Mouse (Mus musculus) right cerebral cortex, postnatal 10 days (tissue): Measurements from ENCODE around the gene Col5a1.
A peak's percentile ranks its signal among the peaks of the same experiment; 100 is the strongest.

ENCODE experiments used
- DNase-seq, 2 experiments: peaks; one replicate each; pipeline ENCODE4 v3.0.0; 2021; ENCODE audit warnings: low spot score in 2 of 2

The Col5a1 gene

DNA sequence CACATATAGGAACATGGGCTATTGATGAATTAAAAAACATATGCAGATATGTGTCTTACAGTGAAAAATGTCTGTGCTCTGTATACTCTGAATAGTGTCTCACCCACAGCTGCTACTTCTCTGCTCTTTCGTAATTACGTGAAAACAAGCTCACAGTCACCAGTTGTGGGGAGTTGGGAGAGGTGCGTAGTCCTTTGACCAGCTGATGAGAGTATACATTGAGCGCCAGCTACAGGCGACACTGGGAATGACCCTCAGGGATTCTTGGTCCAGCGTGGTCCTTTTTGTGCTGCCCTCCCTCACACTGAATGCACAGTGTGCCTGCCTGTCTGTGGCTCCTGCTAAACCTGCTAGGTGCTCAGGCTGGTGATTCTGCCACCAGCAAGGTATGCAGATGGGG lies 82.9 kb downstream of the Col5a1 start:
- peak in 1 of 2 experiments; percentile 57 for DNase-seq

DNA sequence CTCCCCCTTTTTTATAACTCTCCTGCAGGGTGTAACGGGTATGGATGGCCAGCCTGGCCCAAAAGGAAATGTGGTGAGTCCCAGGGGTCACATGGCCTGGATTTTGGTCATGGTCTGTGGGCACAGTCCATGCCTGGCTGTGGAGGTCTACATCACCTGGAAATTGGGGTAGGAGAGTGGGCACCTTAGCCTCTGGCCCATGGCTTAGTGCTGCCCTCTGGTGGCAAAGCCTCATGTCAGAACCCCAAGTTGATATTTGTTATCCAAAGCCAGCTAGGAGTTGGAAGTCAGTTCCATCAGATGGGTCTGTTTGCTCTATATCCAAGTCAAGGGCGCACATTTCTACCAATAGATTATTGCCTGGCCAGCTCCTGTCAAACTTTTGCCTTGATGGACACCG lies 87.6 kb downstream of the Col5a1 start:
- DNase-seq = peak in 1 of 2 experiments; percentile 69

DNA sequence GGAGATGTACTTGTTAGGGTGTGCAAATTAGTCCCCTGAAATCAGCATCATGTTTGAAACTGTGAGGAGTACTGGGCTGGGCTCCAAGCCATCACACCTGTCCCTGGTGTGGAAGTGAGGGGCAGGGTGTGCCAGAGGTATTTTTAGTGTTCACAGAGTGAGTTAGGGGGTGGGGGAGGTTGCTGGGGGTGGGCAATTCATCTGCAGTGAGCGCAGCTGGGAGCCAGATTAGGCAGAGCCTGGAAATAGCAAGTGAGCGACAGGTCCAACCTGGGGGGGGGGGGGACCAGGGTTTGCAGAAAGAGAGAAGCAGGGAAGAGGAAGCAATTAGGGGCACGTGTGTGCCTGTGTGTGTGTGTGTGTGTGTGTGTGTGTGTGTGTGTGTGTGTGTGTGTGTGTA lies 89.6 kb downstream of the Col5a1 start:
- DNase-seq = peak; percentile 46 to 53

DNA sequence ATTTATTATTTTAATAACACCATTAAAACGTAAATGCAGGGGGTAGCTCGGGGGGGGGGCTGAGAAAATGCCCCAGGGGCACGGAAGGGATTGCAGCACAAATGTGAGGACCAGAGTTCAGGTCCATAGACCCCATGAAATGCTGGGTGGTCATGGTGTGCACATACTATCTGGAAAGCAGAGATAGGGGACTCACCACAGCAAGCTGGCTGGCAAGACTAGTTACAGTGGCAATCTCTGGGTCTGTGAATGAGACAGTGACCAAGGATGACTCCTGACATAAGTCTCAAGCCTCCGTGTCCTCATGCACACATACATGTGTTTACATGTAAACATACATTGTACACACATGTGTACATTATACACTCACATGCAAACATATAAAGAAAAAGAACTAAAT lies 90.3 kb downstream of the Col5a1 start:
- DNase-seq = no peak

DNA sequence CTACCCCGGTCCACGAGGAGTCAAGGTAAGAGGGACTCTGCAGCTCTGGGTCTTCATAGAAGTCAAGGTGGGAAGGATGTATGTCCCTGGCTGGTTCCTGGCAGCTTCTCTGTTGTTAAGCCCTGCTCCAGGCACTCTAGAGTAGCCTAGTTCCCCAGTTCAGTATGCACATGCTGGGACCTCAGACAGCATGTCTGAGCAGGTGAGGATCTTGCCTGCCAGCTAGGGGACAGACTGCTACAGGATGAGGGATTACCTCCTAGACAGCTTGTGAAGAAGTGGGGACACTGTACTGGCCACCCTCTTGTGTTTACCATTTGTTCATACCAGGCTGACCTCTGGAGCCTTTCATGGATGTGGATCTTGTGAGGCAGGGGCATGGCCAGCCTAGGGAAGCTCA lies 94.8 kb downstream of the Col5a1 start:
- no peak for DNase-seq

DNA sequence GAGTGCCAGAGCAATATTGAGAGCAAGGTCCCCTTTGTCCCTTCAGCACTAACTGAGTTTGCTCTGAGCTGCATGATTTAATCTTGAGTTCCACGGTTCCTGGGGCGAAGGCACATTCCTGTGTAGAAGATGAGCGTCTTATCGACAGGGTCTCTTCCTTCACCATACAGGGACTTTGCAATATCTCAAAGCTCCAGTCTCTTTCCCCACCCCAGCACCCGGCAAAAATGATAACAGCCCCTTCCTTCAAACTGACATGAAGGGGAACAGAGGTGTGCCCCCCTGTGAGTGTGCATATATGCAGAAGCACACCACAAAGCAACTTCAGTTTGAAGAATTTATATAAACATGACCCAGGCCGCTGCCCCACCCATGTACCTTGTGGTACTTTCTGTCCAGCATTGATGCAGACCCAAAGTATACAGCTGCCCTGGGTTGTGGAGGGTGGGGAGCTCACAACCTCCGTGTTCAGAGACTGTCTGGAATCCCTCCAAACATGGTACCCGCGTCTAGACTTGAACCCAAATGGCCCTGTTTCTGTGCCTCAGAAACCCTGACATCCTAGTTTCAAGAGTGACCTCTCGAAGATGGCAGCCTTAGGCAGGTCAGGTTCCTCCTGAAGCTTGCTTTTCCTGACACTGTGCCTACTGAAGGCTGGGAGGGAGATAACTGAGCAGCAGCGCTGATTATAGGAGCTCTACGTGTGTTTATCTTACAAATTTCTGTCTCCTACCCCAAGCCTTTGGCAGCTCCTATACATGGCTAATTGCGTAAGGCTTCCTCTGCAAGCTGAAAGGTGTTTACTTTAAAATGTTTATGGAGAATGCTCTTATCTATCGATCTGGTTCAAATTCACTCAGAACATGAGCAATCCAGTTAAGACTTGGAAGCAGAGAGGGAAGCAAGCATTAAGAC lies 95.7 kb downstream of the Col5a1 start:
- DNase-seq = no peak

DNA sequence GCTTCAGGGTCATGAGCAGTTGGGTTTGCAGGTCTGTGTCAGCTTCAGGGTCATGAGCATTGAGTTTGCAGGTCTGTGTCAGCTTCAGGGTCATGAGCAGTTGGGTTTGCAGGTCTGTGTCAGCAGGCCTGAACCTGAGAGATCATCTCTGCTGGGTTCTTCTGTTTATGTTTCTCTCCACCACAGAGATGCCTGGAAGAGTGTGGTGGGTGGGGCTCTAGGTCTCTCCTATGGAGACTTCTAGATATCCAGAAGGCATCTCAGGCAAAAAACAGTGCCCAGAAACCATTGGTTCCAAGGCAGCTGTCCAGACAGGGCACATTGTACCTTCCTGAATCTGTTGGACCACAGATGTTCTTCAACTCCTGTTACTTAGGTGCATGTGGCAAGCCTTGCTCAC lies 96.9 kb downstream of the Col5a1 start:
- DNase-seq = no peak

DNA sequence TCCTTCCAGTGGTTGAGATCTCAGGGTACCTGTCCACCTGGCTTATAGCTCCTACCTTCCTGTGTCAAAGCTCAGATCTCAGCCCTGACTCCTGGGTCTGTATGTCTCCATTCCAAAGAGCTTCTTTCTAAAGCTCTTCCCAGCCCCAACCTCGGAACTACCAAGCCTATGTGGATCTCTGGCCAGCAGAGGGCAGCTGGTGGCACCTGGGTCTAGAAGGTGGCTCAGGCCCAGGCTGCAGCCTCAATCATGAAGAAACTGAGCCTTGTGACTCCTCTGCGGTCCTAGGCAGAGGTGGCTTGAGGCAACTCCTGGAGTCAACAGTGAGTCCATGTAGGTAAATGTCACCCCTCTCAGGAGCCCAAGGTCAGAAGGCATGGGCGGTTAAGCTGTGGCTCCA lies 97.7 kb downstream of the Col5a1 start:
- DNase-seq = peak in 1 of 2 experiments; percentile 50

DNA sequence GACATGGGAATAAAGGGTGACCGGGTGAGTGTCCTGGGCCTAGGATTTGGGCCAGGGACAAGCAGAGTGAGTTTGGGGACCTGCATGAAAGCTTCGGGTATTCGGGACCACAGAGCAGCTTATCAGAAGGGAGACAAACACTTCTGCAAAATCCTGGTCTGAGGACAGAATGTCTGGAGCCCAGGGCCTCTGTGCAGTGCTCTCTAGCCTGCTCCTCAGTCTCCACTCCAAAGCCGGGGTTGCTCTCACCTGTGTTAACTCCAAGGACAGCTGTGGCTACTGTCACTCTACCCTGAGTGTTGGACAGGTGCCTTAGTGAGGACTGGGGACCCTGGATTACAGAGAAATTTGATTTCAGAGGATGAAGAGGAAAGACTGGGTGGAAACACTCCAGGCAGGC lies 100.5 kb downstream of the Col5a1 start:
- DNase-seq = no peak

DNA sequence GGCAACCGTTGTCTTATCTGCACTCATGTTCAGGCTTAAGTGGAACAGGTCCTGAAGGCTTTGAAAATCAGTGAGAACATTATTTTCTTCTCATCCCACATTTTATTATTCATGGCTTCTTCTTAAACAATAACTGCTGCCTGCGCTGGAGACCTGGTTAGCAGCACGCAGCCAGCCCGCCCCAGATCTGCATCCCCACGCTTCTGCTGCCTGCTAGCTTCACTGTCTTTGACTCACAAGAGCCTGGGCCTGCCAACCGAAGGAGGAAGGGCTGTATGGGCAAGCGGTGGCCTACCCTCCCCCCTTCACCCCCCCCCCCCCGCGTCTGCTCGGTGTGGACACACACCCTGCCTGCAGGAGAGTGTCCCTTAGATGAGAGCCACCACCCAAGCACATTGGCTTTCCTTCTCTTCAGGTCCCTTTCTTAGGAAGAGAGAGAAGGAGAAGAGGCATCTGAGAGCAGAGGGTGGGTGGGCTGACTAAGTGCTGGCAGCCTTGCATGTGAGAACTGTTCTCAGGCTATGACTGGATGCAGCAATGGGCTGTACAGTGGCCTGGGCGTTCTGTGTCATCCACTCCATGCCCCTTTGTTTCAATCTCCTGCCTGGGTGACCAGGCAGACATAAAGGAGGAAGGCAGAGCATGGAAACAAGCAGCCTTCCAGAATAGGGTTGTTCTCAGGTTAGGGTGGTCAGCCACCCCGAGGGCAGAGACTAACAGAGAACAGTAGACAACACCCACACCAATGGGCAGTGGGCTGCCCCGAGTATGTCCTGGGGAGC lies 104.4 kb downstream of the Col5a1 start:
- DNase-seq = no peak

DNA sequence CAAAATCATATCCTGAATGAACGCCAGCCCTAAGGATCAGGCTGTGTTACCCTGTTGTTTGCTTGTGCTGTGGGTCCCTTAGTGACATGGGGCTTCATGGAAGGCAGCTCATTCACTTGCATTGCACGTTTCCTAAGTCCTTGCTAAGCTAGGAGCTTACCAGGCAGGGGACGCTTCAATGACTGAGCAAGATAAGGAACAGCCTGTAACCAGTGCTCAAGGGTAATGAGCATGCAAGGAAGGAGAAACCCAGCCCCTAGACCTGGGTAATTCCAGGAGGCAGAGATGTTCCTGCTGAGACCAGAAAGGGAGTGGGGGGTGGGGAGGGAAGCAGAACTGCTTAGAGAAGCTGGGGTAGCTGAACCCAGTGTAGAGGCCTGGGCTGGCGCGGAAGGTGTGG lies 107.2 kb downstream of the Col5a1 start:
- DNase-seq = no peak

DNA sequence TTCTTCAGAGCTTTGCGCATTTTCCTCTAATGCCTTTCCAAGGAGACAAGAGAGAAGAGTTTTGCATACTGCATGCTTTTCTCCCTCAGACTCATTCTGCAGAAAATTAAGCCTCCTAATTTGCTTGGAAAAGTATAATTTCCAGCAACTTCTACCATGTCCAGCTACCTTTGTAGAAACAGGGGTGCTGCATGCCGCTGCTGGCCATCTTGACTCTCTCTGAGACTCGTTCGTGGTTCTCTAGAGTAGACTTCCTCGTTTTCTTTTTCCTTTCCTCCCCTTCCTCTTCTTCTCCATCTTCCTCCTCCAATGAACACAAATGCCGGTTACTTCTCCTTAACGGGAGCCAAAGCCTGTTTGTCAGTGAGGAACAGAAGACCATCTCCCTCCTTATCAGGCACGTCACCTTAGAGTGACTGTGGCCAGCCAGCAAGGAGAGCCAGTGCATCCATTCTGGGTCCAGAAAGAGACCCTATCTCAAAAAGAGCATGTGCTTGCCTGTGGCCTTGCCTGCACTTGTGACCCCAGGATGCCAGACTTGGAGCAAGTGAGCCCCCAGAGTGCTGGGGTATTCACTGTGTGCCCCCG lies 113.9 kb downstream of the Col5a1 start:
- DNase-seq = no peak

DNA sequence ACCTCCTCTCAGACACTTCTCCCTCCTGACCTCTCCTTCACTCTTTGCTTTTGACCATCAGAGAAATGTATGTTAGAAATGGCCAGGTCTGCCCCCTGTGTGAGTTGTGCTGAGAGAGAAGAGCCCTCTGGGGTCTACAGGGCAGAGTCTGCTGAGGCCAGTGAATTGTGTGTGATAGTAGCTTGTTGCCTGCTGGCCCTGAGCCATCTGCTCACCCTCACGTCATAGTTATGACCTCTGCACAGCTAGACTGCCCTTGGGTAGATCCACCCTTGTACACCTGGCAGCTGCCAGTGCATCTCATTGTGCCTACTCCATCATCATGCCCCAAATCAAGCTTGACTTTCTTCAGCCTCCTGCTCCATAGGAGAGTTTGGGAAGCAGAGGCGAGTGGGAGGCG lies 114.4 kb downstream of the Col5a1 start:
- DNase-seq = no peak

DNA sequence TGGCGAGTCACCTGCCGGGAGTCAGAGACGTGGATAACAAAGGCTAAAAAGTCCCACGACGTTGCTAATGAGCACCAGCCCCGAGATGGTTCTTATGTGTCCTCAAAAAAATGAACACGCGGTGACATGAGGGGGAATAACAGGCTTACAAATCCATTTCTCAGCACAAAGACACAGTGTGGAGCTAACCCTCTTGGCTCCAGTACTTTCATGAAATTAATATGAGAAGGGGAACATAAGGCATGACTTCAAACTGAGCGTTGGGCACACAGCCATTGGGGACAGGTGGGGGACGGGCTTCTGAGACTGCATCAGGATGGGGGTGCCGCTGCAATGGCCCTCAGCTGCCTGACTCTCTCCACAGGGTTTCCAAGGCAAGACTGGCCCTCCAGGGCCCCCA lies 115.0 kb downstream of the Col5a1 start:
- no peak for DNase-seq

DNA sequence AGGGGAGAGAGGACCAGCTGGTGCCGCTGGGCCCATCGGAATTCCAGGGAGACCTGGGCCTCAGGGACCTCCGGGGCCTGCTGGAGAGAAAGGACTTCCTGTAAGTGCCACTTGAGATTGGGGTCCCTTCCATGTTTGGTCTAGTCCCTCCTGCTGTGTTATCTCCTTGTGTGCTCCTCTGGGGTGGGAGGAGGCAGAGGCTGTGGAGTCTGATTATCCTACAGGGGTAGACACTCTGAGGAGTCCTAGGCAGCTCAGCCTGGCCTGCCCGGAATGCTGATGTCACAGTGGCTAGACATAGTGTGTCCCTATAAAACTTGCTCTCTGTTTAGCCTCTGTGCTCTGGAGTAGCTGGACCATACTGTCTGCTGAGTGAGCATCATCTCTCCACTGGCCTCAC lies 119.0 kb downstream of the Col5a1 start:
- no peak for DNase-seq

DNA sequence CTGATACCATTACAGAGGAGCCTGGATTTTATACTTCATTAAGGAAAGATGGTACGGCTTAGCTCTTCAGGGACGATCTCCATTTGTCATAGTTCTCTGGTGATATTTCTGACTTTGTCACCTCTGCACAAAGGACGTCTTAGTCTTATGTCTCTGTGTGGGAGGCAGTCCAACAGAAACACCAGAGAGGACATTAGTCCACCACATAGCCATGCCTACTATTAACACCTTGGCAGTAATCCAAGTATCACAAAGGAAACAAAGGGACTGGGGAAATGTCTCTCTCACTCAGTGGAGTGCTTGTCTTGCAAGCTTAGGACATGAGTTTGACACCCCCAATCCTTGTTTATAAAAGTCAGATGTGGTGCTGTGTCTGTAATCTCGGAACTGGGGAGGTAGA lies 122.0 kb downstream of the Col5a1 start:
- no peak for DNase-seq

DNA sequence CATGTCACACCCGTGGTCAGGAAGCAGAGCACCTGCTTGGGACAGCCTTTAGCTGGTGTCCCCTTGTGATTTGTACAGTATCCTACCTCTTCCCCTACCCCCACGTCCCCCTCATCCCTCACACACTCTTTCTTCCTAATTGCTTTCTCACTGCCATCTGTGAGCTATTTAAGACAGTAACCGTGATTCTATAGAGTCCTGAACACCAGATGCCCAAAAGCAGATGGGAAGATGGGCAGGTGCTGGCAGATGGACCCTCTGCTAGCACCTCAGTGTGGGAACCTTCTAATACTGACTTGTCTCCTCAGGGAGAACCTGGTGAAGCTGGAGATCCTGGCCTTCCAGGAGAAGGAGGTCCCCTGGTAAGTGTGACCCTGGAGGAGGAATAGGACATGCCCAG lies 126.1 kb downstream of the Col5a1 start:
- DNase-seq = peak in 1 of 2 experiments; percentile 55

DNA sequence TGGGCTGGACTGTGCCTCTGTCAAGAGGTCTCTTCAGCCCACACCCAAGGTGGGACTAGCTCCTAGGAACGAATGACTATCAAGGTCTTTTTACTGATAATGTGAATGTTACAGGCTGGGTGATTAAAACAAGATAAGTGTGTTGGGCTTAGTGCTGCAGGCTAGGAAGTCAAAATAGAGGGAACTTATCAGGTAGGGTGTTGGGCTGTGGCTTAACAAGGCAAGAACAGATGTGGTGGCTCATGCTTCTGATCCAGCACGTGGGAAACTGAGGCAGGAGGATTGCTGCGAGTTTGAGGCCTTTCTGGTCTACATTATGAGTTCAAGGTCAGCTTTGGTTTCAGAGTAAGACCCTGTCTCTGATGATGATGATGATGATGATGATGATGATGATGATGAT lies 128.6 kb downstream of the Col5a1 start:
- no peak for DNase-seq

DNA sequence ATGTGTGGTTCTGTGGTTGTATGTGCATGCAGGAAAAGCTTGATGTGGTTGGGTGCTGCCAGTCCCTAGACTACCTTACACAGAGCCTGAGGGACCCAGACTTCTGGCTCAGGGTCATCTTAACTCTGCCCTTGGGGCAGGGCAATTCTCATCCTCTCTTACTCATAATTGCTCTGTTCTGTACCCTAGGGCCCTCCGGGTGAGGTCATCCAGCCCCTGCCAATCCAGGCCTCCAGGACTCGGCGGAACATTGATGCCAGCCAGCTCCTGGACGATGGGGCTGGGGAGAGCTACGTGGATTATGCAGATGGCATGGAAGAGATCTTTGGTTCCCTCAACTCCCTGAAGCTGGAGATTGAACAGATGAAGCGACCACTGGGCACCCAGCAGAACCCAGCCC lies 138.2 kb downstream of the Col5a1 start:
- no peak for DNase-seq

DNA sequence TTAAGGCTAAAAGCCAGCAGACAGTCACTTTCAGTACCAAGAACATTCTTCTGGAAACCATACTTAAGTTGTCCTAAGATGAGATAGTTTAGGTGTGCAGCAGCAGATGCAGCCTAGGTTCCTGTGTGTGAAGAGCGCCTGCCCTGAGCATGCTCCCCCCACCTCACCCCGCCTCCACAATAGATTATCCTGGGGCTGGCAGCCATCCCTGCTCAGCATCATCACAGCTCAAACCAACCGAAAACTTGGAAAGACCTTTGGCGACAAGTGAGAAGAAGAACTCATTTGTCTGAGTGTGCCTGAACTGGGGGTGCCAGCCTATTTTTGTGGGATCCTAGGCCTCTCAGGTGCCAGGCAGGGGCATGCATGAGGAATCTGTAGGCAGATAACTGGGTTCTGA lies 139.6 kb downstream of the Col5a1 start:
- DNase-seq = no peak

DNA sequence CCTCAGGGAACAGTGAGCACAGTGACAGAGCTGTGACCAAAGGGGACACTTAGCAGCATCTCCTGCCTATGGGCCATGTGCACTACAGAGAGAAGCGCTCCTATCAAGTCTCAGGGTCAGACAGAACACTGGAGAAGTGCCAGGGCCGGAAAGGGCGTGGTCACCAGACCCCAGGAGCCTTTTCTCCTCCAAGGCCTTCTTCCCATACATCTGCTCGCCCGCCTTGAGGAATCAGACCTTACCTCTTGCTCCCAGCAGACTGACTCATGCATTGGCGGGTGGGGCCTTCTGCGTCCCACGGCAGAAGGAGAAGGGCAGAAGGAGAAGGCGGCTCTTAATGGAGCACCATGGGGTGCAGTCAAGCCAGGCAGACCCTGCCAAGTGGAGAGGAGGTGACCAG lies 145.6 kb downstream of the Col5a1 start:
- no peak for DNase-seq

DNA sequence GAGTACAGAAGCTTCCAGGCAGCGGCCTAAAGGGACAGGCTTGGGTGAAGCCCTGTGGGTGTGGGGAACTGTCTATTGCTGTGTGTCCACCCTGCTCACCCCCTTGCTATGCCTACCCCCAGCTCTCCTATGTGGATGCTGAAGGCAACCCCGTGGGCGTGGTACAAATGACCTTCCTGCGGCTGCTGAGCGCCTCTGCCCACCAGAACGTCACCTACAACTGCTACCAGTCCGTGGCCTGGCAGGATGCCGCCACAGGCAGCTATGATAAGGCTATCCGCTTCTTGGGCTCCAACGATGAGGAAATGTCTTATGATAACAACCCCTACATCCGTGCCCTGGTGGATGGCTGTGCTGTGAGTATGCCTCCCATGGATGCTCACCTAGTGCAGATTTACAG lies 146.2 kb downstream of the Col5a1 start:
- DNase-seq = no peak
